Mouse (Mus musculus) lung, adult 2 months (tissue): Measurements from ENCODE around the gene Nrcam.

ENCODE experiments used
- CTCF ChIP-seq: fragments of 200-500 bp; IDR thresholded peaks from 2 replicates; pipeline ENCODE4 v1.5.1; 2011; ENCODE audit warnings: mild to moderate bottlenecking, low read length, control low read depth; ENCODE audit not compliant: insufficient read depth
- POLR2A ChIP-seq: fragments of 200-500 bp; IDR thresholded peaks from 2 replicates; pipeline ENCODE4 v1.6.1; 2011; ENCODE audit warnings: low read depth, mild to moderate bottlenecking, control low read depth, low read length, borderline replicate concordance; ENCODE audit errors: extremely low read depth

DNA sequence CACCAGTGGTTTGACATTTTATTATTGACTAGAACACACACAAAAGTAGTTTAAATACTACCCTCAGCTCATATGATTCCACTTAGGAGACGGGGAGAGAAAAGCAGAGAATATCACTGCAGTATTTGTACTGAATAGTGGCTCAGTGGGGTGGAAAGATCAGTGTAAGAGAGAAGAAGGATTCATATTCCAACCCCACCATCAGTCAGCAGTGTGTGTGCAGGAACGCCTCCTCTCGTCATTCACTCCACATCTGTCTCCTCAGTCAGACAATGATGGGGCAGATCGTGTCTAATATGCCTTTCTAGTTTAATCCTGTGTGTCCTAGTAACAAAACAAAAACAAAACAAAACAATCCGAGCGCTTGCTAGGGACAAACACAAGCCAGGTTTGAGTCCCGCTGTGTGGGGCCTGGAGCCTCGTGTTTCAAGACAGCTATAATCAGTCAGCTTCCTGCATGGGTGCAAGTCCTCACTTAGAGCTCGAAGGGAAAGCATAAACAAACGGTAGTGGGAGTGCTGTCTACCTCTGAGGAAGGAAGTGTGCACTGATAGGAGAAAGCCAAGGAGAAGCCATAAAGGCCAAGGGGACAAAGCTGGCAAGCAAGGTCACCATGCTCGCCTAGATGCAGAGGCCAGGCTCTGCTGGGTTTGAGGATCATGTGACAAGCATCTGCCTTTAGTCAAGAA lies 273.7 kb downstream of the Nrcam start:
- TF ChIP-seq CTCF (no peak), POLR2A (no peak)
